Mouse (Mus musculus) hematopoietic multipotent progenitor cell, adult 10-12 weeks (in vitro differentiated cells): ENCODE data around the gene Gm21775. TPM values are rescaled to one million over a fixed set of nuclear protein-coding genes. Genes with fewer than 3 reads are reported as not detected.

ENCODE experiments used
- polyA plus RNA-seq: library from polyadenylated mRNA; stranded (reverse); fragments of >175 nt; gene quantifications from 2 replicates; pipeline ENCODE4 v1.2.3, GENCODE M21; 2012; ENCODE audit warnings: low replicate concordance

Gm21775 gene
- polyA plus RNA-seq: not detected in 2 replicates

GRCm38 (mm10) chrY:10553153-10553552 is at the start of gene Gm21775:
TSS of gene Gm21775 (plus strand) at chrY:10553453.

DNA sequence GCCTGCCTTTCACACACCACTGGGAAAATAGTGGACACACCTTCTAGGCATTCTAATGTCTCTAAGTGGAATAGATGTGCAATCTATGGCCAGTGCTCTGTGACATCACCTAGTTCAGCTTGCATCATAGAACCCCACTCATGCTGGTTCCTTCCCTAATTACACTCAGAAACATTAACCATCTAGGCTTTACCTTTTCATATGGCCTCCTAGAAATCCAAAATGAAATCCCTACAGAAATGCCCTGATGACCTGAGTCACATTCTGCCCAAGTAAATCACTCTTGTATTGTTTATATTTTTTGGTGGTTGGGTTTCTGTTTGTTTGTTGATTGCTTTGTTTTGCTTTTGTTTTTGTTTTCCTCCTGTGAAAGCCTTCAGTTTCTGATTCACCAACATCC is 17.3 kb upstream of the Gm21775 start, which contains the start of gene Gm20737:
TSS of gene Gm20737 (minus strand) at position 101 of the 400 bp plus-strand sequence.

Other genes starting within 250 kb of the Gm21775 start
- not detected in 2 replicates for gene Gm20834, start 228.9 kb upstream of the Gm21775 start, polyA plus RNA-seq
- gene Gm28510, start 140.7 kb upstream of the Gm21775 start, polyA plus RNA-seq: not detected in 2 replicates
- gene Gm20737, start 17.4 kb upstream of the Gm21775 start, polyA plus RNA-seq: not detected in 2 replicates
- gene Gm21900, start 62.9 kb downstream of the Gm21775 start, polyA plus RNA-seq: not detected in 2 replicates
- gene Gm20777, start 199.0 kb downstream of the Gm21775 start, polyA plus RNA-seq: not detected in 2 replicates